Mouse (Mus musculus) megakaryocyte, embryonic 14.5 days (primary cell): ENCODE data around the gene Fam227a.

Experiments used
- FLI1 ChIP-seq: IDR thresholded peaks from 2 replicates; pipeline ENCODE4 v1.6.1; 2012; ENCODE audit warnings: low read length, inconsistent platforms, mixed read lengths
- GATA1 ChIP-seq: IDR thresholded peaks from 3 replicates; pipeline ENCODE4 v1.6.1; 2012; ENCODE audit warnings: mixed read lengths, low read length, inconsistent platforms, borderline replicate concordance

- TF ChIP-seq GATA1: no peak
- TF ChIP-seq FLI1: no peak
Measured at GRCm38 (mm10) chr15:79562417-79562816, 96.3 kb downstream of the Fam227a start.
